Mouse (Mus musculus) brain, adult 2 months (tissue): ENCODE data around the gene Polr2j.
A peak's percentile ranks its signal among the peaks of the same experiment; 100 is the strongest.

Source experiments
- DNase-seq: peaks from one replicate; pipeline ENCODE4 v3.0.0; 2011; ENCODE audit warnings: low read depth, low spot score

The Polr2j gene

GRCm38 (mm10) chr5:136165246-136165645 is 48.8 kb downstream of the Polr2j start:
- peak; percentile 65 for DNase-seq

- DNase-seq: no peak
Measured at GRCm38 (mm10) chr5:136167296-136167695, 50.9 kb downstream of the Polr2j start.

DNA sequence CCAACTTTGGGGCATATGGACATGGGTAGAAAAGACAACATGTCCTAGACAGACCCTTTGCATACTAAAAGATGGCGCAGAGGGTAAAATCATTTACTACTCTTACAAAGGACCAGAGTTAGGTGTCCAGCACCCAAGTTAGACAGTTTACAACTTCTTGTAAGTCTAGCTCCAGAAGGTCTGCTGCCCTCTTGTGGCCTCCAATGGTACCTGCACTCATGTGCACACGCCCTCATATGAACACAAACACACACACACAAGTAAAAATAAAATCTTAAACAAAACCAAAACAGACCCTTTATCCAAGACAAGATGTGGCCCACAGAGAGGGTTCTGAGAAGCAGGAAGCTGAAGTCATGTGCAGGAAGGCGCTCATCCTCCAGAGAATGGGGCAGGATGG is 51.6 kb downstream of the Polr2j start:
- no peak for DNase-seq

DNA sequence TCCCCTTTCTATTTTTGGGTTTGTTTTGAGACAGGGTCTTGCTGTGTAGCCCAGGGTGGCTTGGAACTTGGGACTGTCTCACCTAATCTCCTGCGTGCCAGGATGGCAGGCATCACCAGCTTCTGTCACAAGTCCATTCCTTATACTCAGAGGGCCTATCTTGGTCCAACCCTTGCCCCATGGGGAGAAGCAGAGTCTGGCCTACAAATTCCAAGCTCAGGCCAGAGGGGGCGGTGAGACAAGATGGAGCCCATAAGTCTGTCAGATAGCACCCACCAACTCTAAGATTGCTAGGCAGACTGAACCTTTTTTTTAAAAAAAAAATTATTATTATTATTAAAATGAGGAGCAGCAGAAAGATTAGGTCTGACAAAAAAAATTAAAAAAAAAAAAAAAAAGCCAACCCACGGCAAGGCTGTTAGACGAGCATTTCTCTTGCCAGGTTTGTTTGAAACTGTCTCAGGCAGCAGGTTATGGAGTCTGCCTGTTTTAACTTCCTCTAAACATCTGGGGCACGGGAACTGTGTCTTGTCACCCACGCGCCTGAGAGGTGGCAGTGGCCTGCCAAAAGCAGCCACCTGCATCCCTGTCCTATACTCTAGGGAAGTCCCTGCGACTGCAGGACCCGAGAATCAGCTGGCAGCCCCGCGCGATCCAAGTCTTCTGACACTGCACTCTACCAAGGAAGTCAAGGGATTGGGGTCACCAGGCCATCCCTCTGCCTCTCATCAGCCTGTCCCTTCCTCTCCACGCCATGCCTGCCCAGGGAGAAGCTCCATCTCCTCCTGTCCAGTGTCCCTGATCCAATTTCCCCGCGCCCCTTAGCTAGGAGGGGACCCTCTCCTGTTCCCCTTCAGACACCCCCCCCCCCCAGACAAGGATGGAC is 53.4 kb downstream of the Polr2j start:
- DNase-seq: peak; percentile 75

- peak; percentile 87 for DNase-seq
Measured at GRCm38 (mm10) chr5:136170512-136171362, 54.3 kb downstream of the Polr2j start, which contains the start of gene Orai2. Orai2 (minus strand) TSS chr5:136170713.

DNA sequence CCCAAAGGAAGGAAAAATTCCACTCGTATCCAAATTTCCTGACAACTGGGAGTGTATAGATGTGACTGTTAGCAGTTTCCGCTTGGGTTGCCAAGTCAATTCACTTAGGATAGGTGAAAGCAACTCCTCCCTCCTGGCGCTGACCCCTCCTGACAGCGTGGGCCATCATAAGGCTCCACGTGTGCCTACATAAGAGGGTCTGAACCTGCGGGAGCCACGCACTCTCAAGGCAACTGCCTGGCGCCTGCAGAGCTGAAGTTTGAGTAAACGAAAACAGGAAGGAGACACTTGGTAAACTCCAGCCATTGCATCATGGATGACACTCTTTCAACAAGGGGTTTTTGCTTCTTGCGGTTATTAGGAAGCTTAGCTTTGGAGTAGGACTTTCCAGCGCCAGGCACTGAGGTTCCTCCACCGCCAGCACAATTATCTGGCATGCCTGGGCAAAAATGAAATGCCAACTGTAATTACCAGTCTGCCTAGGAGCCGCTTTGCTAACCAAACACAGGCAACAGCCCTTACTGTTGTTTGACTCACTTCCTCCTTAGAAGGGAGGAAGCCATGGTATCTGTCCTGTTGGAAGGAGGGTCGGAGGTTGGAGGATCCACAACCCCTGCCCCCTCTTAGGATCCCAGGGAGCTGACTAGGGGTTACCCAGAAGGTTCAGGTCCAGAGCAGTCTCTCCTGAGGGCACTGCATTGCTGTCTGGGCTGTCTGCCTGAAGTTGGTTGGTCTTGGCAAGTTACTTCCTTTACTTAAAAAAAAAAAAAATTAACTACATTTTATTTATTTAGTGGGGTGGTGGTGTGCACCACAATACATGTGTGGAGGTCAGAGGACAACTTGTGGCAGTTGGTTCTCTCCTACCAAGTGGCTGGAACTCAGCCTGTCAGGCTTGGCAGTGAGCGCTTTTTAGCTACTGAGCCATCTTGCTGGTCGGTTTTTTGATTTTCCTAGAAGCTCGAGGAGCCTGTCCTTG is 55.2 kb downstream of the Polr2j start:
- DNase-seq: peak; percentile 45
